Mouse (Mus musculus) lung, postnatal 0 days (tissue): ENCODE results near the gene Olah. TPM values are rescaled to one million over a fixed set of nuclear protein-coding genes. Genes with fewer than 3 reads are reported as not detected.
A peak's percentile ranks its signal among the peaks of the same experiment; 100 is the strongest.

ENCODE experiments used
- ATAC-seq: fragments of 200-750 bp; cut with Nextera tagmentation; 2 replicates; pipeline ENCODE4 v1.8.0; 2017; ENCODE audit warnings: moderate library complexity
- DNase-seq: peaks from one replicate; pipeline ENCODE4 v3.0.0-alpha.2; 2016; ENCODE audit warnings: low spot score
- H3K27ac ChIP-seq: fragments of 300-500 bp; sonication (generic); 2 replicates; pipeline ENCODE4 v1.5.1; 2014; ENCODE audit warnings: antibody characterized with exemption, mild to moderate bottlenecking, low read length, mixed read lengths
- H3K27me3 ChIP-seq: fragments of 300-500 bp; sonication (generic); replicated peaks from 2 replicates; pipeline ENCODE4 v1.6.1; 2014; ENCODE audit warnings: low read length, mixed read lengths; ENCODE audit not compliant: insufficient read depth
- H3K36me3 ChIP-seq: fragments of 300-500 bp; sonication (generic); 2 replicates; pipeline ENCODE4 v1.6.1; 2014; ENCODE audit warnings: low read length, mixed read lengths; ENCODE audit not compliant: insufficient read depth
- H3K4me1 ChIP-seq: fragments of 300-500 bp; sonication (generic); 2 replicates; pipeline ENCODE4 v1.6.1; 2014; ENCODE audit warnings: antibody characterized with exemption, low read depth, low read length, mixed read lengths; ENCODE audit not compliant: insufficient read depth
- H3K4me2 ChIP-seq: fragments of 300-500 bp; sonication (generic); replicated peaks from 2 replicates; pipeline ENCODE4 v1.6.1; 2014; ENCODE audit warnings: low read depth, mild to moderate bottlenecking, low read length, moderate library complexity, mixed read lengths
- H3K4me3 ChIP-seq: fragments of 300-500 bp; sonication (generic); 2 replicates; pipeline ENCODE4 v1.5.1; 2014; ENCODE audit warnings: low read depth, low read length
- H3K9ac ChIP-seq: fragments of 300-500 bp; sonication (generic); replicated peaks from 2 replicates; pipeline ENCODE4 v1.6.1; 2014; ENCODE audit warnings: low read depth, mild to moderate bottlenecking
- H3K9me3 ChIP-seq: fragments of 300-500 bp; sonication (generic); 2 replicates; pipeline ENCODE4 v1.6.1; 2016; ENCODE audit warnings: low read length, mixed read lengths
- CTCF ChIP-seq: IDR thresholded peaks from 2 replicates; pipeline ENCODE4 v1.5.1; 2016; ENCODE audit warnings: antibody characterized with exemption, mild to moderate bottlenecking
- EP300 ChIP-seq: IDR thresholded peaks from 2 replicates; pipeline ENCODE4 v1.6.1; 2016; ENCODE audit warnings: antibody characterized with exemption, mild to moderate bottlenecking, control low read depth
- WGBS: fragments of 180-500 bp; shearing (Covaris S2); extraction: QIAGEN DNeasy Blood & Tissue Kit; methylation state at CpG from one replicate; pipeline ENCODE4 v1.1.7; 2014; 5-methylcytosine and 5-hydroxymethylcytosine counted together
- polyA plus RNA-seq: library from polyadenylated mRNA; unstranded; fragments of >200 nt; fragmentation: Nextera tagmentation; extraction: Ambion mirVana; gene quantifications from 2 replicates; pipeline ENCODE4 v1.2.1, GENCODE M21; 2015

The Olah gene
- polyA plus RNA-seq, 1 experiment from 2014 or later: not detected

GRCm38 (mm10) chr2:3326547-3326946, 70.5 kb downstream of the Olah start:
- no peak overlapping the region for H3K4me3 ChIP-seq
- DNase-seq (peak; percentile 29), ATAC-seq (peak; percentile 55)
- H3K9me3 ChIP-seq: no peaks in the 10 kb centered on the region
- H3K9ac ChIP-seq: no peak overlapping the region
- H3K4me2 ChIP-seq: no peak overlapping the region
- H3K27ac ChIP-seq: no peak overlapping the region
- H3K4me1 ChIP-seq: peaks cover 3% of the 10 kb centered on the region; the same call in 1 of the 2 replicates
- H3K27me3 ChIP-seq: no peaks in the 10 kb centered on the region
- WGBS: 60% methylated on average over 1 of the region's 1 CpGs
- TF ChIP-seq EP300 (no peak), CTCF (no peak)
- H3K36me3 ChIP-seq: peaks cover 25% of the 10 kb centered on the region

- WGBS: 92% methylated on average over 7 of the region's 7 CpGs
- H3K27me3 ChIP-seq: no peaks in the 10 kb centered on the region
- H3K36me3 ChIP-seq: peaks cover 25% of the 10 kb centered on the region
- no peaks in the 10 kb centered on the region for H3K9me3 ChIP-seq
- TF ChIP-seq CTCF: no peak
- TF ChIP-seq EP300: no peak
- ATAC-seq: no peak
- H3K4me1 ChIP-seq: no peaks in the 10 kb centered on the region
- no peak overlapping the region for H3K4me3 ChIP-seq
- H3K4me2 ChIP-seq: no peak overlapping the region
- no peak for DNase-seq
- H3K9ac ChIP-seq: no peak overlapping the region
- no peak overlapping the region for H3K27ac ChIP-seq
These were observed 72.5 kb downstream of the Olah start for GRCm38 (mm10) chr2:3324381-3325130.

GRCm38 (mm10) chr2:3323132-3323531, 73.9 kb downstream of the Olah start:
- H3K4me2 ChIP-seq: no peak overlapping the region
- no peaks in the 10 kb centered on the region for H3K4me1 ChIP-seq
- 62% methylated on average over 2 of the region's 2 CpGs for WGBS
- TF ChIP-seq EP300: no peak
- no peak for TF ChIP-seq CTCF
- ATAC-seq: peak; percentile 57
- H3K27me3 ChIP-seq: no peaks in the 10 kb centered on the region
- H3K27ac ChIP-seq: 0 out of 2 replicates have a peak overlapping the region, but pooled peaks have one; percentile 14
- H3K4me3 ChIP-seq: no peak overlapping the region
- H3K9ac ChIP-seq: no peak overlapping the region
- H3K36me3 ChIP-seq: peaks cover 20% of the 10 kb centered on the region
- peak; percentile 25 for DNase-seq
- no peaks in the 10 kb centered on the region for H3K9me3 ChIP-seq

- 38% methylated on average over 3 of the region's 3 CpGs for WGBS
- H3K27ac ChIP-seq: no peak overlapping the region
- H3K4me3 ChIP-seq: no peak overlapping the region
- no peak for ATAC-seq
- no peaks in the 10 kb centered on the region for H3K9me3 ChIP-seq
- H3K9ac ChIP-seq: no peak overlapping the region
- H3K36me3 ChIP-seq: 0 out of 2 replicates have a peak, but pooled peaks cover 11% of the 10 kb centered on the region
- no peaks in the 10 kb centered on the region for H3K27me3 ChIP-seq
- no peak for TF ChIP-seq EP300
- TF ChIP-seq CTCF: no peak
- H3K4me2 ChIP-seq: no peak overlapping the region
- H3K4me1 ChIP-seq: no peaks in the 10 kb centered on the region
- DNase-seq: peak; percentile 18
These were observed 91.5 kb downstream of the Olah start for GRCm38 (mm10) chr2:3305426-3306025.

GRCm38 (mm10) chr2:3295826-3296225, 101.2 kb downstream of the Olah start:
- TF ChIP-seq CTCF (no peak), EP300 (no peak)
- Histone ChIP-seq H3K27me3 (no peaks in the 10 kb centered on the region), H3K36me3 (no peaks in the 10 kb centered on the region), H3K27ac (no peak overlapping the region), H3K9me3 (no peaks in the 10 kb centered on the region), H3K4me3 (no peak overlapping the region), H3K9ac (no peak overlapping the region), H3K4me2 (no peak overlapping the region), H3K4me1 (peaks cover 3% of the 10 kb centered on the region; the same call in 1 of the 2 replicates)
- ATAC-seq (no peak), DNase-seq (peak; percentile 13)
- 62% methylated on average over 7 of the region's 7 CpGs for WGBS

- H3K27ac ChIP-seq: no peak overlapping the region
- H3K9ac ChIP-seq: no peak overlapping the region
- H3K4me2 ChIP-seq: no peak overlapping the region
- 81% methylated on average over 1 of the region's 1 CpGs for WGBS
- H3K4me3 ChIP-seq: no peak overlapping the region
- peaks cover 3% of the 10 kb centered on the region; the same call in 1 of the 2 replicates for H3K4me1 ChIP-seq
- TF ChIP-seq CTCF (no peak), EP300 (no peak)
- no peaks in the 10 kb centered on the region for H3K27me3 ChIP-seq
- no peak for DNase-seq
- no peak for ATAC-seq
- no peaks in the 10 kb centered on the region for H3K36me3 ChIP-seq
- H3K9me3 ChIP-seq: no peaks in the 10 kb centered on the region
These were observed 104.8 kb downstream of the Olah start for GRCm38 (mm10) chr2:3292170-3292569.

Other genes starting within 250 kb of the Olah start
- gene Nmt2, start 113.0 kb downstream of the Olah start, polyA plus RNA-seq: 35.0 and 37.0 TPM in 2 replicates
- 8.9 and 10.0 TPM in 2 replicates for gene Rpp38, start 64.6 kb downstream of the Olah start, polyA plus RNA-seq
- 2.5 and 3.3 TPM in 2 replicates for gene Acbd7, start 61.0 kb downstream of the Olah start, polyA plus RNA-seq
- 27.0 and 34.6 TPM in 2 replicates for gene Meig1, start 25.4 kb upstream of the Olah start, polyA plus RNA-seq
- gene Dclre1c, start 26.9 kb upstream of the Olah start, polyA plus RNA-seq: 3.0 and 4.0 TPM in 2 replicates
- 1.3 and 1.6 TPM in 2 replicates for gene Suv39h2, start 77.8 kb upstream of the Olah start, polyA plus RNA-seq
- 0.94 and 1.0 TPM in 2 replicates for gene Gm45902, start 115.6 kb upstream of the Olah start, polyA plus RNA-seq
- gene Hspa14, start 115.6 kb upstream of the Olah start, polyA plus RNA-seq: 46.8 and 46.9 TPM in 2 replicates
- 0.42 and 0.49 TPM in 2 replicates for gene Cdnf, start 115.8 kb upstream of the Olah start, polyA plus RNA-seq
- gene Fam107b, start 173.3 kb upstream of the Olah start, polyA plus RNA-seq: 20.0 and 20.5 TPM in 2 replicates